Mouse (Mus musculus) cerebellum, postnatal 25 days (tissue): ENCODE data around the gene Ppm1h.
"Not testable (repeated sequence)": the region's sequence is repeated elsewhere in the genome, so short reads cannot be mapped to it uniquely, and the experiment has no call there.

Experiments
- DNase-seq, 2 experiments: peaks; one replicate each; pipeline ENCODE4 v3.0.0; 2021; ENCODE audit warnings: mixed read lengths in 2 of 2

Gene Ppm1h

DNA sequence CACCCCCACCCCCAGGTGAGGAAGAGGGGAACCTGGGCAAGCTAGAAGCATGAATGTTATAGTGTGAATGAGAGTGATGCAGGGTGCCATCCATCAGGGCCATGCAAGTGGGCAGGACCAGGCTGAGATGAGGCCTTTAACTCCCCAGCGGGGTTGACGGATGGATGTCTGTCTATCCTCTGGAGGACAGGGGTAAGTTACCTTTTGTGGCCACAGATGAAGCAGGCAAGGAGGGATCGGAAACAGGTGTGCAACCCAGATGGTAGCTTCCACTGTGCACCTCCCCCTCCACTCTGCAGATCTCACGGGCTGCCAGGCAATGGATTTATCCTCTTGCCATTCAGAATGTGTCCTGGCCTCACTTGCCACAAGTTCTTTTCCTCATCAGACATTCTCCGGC lies 222.8 kb downstream of the Ppm1h start:
- DNase-seq = peak; percentile 38 to 50

DNA sequence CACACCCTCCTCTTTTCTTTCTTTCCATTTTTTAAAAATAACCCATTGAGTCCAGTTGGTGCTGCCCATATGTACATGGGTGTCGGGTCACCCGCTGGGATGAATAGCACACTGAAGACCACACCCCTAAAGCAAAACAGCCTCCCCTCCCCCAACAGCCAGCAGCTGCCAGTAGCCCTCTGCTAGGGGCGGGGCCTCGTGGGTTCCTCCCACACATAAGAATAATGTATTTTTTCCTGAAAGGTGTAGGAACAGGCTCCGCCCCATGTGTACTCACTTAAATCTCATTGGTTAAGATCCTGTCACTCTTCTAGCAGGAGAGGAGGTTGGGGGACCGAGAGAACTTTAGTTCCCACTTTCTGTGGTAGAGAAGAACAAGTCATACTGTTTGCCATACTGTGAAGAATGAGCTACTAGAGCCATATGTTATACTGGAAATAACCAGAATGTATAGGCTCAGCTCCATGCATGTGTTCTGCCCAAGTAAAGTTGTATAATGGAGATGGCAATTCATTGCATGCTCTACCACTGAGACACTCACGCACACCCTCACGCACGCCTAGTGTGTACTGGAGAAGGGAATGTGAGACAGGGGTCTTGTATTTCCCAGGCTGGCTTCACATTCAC lies 231.0 kb downstream of the Ppm1h start:
- DNase-seq = no peak

DNA sequence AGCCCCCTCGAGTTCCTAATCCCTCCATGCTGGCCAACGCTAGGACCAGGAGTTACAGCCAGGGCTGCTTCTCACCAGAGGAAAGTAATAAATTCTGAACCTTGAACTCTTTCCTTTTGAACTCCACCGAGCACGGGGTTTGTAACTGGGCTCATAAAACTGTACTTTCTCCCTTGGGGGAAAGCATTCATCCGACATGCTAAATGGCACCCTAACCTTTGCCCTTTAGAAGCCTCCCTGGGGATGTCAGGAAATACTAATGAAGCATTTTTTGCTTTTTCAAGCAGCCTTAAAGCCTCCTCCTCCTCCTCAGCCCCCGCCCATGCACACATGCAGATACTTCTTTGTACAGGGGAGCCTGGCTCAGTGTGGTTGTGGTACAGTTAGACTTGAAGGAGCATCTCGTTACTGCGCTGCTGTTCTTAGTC lies 232.2 kb downstream of the Ppm1h start:
- peak in 1 of 2 experiments; percentile 3 for DNase-seq

DNA sequence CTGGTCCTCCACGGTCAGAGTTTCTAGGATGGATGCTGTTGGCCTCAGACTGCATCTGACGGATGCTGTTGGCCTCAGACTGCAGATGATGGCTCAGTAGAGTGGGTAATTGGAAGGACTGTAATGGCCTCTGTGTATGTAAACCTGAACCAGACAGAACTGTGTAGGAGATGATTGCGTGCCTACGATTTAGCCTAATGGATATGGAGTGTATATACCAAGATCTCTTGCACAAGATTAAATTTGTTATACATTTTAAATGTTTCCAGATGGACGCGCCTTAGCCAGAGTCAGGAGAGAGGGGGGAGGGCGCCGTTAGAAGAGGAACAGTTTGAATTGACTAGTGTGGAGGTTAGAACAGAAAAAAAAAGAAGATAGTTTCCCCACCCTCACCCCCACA lies 233.1 kb downstream of the Ppm1h start:
- DNase-seq = peak in 1 of 2 experiments; percentile 4

DNA sequence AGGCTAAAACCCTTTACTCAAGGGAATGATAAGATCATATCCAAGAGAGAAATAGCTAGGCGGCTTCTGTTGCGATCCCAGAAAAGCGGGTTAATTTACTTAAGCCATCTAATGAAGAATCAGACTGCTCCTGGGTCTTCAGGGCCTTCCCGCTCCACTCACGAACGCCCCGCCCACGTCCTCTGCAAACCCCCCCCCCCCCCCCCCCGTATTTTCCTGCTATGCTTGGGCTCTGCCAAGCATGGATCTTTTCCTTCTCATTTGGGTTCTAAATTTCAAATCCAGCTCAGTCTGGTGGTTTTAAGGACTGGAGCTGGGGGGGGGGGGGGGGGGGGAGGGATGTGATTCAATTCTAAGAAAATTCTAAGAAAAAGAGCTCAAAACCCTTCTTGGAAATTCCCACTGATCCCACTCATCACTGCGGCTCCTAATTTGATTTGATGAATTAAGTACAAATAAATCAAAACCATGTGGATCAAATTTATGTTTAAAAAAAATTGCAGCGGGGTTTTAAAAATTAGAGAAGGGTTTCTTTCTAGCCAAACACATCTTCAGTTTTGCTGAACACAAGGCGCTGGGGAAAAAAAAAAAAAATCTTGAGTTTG lies 233.6 kb downstream of the Ppm1h start:
- peak in 1 of 2 experiments; percentile 5 for DNase-seq

DNA sequence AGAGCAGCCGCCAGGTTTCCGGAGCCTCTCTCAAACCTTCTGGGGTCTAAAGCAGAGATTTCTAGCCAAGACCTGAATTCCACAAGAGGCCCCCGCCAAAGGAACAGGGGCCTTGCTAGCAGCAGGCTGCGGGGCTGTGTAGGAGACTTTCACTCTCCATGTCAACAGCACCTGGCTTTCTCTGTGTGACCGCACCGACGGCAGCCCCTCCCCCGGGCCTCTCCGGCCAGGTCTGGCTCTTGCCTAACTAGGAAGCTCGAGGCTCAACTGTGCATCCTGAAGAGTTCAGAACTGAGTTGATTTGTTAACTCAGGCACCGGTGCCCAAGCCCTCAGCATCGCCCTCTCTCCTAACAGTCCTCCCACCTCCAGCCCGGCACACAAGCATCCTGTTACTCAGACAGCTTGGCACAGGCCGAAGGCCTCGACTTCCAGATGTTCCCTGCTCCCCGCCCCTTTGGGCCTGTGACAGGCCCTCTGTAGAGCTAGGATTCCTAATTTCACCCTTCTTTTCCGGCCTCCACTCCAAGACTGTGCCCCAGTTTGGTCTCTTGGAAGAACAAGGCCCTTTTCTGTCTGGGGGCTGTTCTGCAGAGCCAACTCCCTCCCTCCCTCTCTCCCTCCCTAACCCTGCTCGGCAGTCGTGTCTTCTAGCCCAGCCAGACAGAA lies 234.3 kb downstream of the Ppm1h start:
- DNase-seq = peak; percentile 53 to 66

DNA sequence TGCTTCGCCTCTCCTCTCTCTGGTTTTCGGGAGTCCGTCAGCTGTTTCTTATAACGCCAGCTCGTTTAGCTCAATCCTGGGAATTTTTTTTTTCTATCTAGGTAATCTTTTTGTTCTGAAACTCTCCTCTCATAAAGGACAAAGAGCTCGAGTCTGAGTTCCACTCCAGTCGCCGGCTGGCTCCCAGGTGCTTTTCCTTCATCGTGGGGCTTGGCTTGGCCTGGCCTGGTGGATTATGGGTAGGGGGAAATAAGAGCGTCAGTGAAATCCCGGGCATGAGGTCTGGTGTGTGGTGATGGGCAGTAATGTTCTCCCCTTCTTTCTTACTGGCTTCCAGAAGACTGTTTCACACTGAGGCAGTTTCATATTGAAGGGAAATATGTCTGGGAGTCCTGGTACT lies 234.8 kb downstream of the Ppm1h start:
- no peak for DNase-seq

DNA sequence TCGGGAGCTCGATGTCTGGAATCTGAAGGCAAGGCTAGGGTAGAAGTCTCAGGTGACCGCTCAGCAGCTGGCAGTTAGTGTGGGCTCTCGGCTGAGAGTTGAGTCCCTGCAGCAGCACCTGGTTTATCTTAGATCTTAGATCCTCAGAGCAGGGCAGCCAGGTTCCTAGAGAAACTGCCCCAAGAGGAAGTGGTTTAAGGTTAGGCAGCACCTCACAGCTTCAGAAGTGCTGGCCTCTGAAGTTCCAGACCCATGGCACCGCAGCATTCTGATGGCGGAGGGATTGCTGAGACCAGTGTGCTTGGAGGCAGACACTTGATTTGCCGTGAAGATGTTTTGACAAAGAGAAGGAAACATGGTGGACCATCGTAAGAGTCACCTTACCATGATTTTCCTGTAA lies 237.3 kb downstream of the Ppm1h start:
- no peak for DNase-seq

DNA sequence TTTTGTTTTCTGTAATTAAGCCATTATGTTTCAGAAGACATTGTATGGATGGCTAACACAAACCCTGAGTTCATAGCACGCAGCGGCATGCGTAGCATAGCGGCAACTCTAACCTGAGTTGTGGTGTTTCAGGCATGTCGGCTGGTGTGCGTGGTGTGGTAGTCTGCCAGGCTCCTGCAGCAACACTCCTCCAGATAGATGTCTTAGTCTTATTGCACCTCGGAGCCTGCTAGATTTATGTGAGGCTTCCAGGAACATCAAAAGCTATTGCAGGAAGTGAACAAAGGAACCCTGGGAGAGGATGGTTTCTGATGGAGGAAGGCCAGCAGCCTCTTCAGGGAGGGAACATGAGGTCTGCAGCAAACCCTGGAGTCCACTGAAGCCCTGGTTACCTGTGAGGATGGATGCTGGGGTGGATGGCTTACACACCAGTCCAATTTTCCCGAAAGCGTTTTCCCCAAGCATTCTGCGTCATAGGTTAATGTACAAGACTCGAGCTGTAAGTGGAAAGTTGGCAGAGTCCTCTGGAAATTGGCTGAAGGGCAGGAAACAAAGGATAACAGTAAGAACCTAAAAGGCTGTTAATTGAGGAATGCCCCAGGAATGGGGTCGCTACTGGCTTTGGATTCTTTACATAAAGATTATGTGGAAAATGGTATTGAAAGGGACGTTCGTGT lies 239.2 kb downstream of the Ppm1h start:
- peak in 1 of 2 experiments; percentile 3 for DNase-seq

DNA sequence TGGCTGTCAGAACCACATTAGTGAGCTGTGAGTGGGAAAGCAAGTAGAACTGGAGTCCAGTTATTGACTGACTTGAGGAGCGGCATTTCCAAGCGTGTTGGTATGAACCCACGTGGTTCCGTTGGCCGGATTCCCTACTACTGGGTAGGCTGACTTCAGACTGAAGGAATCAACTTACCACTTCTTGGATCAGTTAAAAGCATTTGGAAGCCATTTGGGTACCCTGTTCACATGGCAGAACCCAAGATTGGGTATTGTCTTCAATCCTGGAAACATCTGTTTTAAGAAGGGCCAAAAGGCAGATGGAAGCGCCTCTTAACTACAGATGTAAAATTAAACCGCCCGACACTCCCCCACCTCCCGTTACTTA lies 239.7 kb downstream of the Ppm1h start:
- DNase-seq = peak in 1 of 2 experiments; percentile 3

DNA sequence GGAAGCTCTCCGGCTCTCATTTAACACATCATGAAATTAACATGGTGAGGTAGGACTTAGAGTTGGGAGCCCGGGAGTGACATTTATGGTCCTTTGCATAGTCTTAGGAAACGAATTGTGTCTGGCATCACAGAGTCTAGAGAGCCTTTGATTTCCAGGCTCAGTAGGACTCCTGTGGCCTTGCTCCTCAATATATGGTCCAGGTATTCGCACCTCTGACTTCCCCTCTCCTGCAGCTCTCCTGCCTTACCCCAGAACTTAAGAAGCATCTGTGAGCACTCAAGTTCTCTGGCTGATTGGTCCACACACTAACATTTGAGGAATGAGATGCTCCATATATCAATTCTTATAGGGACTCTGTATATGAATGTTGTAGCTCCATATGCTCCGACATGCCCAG lies 240.2 kb downstream of the Ppm1h start:
- peak in 1 of 2 experiments; percentile 3 for DNase-seq

DNA sequence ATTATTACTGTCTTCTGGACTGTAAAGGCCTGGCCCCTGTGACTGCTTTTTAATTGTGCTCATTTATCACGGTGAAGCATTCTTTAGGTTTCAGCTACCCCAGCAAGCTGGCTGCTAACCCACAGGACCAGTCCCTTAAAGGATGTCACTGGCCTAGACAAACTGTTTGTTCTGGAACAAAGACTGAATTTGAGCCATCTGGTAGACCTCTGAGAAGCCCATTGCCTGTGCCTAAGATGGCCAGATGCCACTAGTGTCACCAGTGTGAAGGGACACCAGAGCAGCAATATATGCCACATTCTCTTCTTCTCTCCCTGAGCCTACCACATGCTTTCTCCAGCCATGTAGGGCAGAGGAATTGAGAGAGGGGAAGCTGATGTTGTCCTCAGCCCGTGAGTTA lies 240.9 kb downstream of the Ppm1h start:
- peak; percentile 28 to 51 for DNase-seq

DNA sequence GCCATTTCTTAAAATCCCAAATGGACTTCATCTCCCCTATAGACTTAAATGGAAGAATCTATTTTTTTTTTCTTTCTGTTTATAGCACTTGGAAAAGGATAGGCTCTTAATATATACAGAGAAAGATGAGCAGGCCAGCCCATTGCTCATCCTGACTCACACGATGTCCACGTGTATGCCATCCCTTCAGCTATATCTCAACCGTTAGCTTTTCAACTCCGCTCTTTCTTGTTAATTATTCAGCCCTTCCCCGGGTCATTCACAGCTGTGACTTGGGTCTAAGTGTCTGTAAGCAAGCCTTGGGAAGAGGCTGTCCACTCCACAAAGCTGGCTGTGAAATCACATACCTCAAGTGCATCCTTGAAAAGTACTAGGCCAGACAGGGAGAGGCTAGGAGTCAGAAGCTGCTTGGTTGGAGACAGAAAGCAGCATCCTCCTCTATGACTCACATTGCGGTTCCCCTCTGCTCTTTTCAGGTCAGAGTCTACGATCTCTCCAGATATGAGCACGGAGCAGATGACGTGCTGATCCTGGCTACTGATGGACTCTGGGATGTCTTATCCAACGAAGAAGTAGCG lies 241.7 kb downstream of the Ppm1h start:
- no peak for DNase-seq

DNA sequence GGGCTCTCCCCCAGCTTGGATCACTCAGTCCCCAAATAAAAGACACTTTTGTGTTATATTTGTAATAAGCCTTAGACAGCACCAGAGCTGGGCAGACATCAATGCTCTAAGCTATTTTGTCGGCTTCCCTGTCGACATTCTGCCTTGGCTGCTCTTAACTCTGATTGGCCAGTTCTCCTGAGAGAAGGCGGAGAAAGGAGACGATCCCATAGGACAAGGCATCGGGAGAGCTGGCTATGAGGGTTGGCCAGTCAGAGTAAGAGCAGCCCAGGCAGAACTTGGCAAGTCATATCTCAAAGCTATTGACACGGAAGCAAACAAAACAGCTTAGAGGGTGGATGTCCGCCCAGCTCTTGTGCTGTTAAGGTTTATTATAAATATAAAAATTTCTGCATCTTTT lies 243.7 kb downstream of the Ppm1h start:
- DNase-seq = no peak

DNA sequence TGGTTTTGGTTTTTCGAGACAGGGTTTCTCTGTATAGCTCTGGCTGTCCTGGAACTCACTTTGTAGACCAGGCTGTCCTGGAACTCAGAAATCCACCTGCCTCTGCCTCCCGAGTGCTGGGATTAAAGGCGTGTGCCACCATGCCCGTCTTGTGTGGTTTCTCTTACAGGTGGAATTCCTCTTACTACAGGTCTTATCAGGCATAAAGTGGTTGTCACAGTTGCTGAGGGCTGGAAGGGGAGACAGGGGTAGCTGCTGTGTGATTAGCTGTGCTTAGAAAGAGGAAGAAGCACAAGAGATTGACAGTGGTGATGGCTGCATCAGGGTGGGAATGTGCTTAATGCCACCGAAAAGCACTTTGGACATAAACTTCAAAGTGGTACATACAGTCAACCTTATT lies 246.0 kb downstream of the Ppm1h start:
- not testable (repeated sequence) for DNase-seq

DNA sequence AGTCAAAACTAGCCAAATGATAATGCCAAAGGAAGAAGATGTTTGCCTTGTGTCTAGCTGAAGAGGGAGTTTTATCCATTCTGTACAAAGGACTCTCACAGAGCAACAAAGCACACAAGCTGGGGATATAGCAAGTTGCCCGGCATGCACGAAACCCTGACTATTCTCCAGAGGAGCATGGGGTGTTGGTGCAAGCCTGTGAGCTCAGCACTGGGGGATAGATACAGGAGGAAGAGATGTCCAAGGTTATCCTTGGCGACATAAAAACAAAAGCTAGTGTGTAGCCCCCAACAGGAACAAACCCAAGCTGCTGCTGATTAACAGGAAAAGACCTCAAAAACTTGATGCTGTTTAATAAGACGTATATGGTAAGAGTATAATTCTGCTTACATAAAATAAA lies 247.7 kb downstream of the Ppm1h start:
- DNase-seq = no peak

DNA sequence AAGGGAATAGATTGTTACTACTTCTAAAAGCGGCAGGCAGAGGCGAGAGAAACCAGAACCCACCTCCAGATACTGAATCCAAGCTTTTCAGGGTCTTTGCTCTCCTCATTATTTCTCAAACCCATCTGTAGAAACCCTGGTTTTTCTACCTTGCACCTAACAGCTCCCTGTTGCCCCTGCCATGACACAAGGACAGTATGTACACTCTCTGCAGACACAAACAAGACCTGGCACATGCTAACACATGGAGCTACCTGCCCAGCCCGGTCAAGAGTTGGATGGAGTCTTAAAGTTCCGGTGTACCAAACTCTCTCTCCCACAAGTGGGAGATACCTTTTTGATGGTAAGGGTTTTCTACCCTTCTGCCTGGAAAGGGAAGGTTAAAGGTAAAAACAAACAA lies 252.0 kb downstream of the Ppm1h start:
- no peak for DNase-seq

DNA sequence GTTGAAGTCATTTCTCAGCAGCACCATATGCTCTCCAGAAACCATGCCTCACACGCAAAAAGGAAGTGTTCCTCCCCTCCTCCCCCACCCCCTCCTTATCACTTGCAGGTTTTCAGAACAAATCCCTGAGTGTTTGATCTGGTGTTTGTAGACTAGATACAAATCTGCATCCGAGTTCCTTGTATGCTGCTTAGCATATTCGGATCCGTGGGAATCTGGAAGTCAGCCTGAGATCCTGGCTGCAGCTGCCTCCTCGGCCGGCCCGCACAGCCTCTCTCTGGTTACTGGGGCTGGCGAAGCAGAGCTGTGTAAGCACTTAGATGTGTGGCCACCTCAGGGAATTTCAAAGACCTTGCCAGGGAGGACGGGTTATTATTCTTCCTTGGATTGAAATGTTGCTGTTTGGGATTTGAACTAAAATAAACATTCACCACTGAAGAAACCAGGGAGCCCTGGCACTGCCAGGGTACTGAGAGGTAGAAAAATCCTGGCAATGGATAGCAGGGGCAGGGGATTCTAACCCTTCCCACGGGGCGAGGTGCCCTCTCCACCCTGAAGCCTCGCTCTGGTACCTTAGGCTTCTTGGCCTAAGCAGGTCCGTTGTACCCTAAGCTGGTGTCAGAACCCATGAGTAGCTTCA lies 252.8 kb downstream of the Ppm1h start:
- peak; percentile 70 to 79 for DNase-seq

DNA sequence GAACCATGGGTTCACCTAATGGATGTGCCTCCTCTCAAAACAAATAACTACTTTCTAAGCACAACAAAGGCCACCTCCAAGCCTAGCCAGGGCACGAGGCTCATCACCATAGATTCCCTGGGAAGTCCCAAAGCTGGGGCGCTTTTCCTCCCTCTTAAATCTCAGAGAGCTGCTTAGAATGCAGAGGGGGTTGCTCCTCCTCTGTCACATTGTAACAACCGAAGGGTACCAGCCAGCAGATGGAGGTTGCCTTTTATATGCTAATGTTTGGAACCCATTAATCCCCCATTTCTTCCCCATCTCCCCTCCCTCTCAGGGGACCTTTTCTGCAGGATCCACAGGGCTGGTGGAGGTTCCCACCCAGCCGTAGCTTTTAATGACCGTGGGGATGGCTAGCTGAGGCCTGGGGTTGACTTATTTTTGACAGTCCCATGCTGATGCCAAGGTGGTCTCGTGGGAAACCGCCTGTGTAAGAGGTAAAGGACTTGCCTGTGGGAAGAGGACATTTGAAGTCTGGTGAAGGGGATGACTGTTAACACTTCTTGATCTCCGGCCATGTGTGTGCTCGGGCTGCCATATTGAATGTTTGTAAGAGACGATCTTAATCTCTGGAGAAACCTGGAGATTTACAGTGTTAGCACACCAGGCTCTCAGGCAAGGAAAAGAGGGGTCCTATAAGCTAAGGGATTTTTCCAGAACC lies 253.4 kb downstream of the Ppm1h start:
- no peak for DNase-seq

DNA sequence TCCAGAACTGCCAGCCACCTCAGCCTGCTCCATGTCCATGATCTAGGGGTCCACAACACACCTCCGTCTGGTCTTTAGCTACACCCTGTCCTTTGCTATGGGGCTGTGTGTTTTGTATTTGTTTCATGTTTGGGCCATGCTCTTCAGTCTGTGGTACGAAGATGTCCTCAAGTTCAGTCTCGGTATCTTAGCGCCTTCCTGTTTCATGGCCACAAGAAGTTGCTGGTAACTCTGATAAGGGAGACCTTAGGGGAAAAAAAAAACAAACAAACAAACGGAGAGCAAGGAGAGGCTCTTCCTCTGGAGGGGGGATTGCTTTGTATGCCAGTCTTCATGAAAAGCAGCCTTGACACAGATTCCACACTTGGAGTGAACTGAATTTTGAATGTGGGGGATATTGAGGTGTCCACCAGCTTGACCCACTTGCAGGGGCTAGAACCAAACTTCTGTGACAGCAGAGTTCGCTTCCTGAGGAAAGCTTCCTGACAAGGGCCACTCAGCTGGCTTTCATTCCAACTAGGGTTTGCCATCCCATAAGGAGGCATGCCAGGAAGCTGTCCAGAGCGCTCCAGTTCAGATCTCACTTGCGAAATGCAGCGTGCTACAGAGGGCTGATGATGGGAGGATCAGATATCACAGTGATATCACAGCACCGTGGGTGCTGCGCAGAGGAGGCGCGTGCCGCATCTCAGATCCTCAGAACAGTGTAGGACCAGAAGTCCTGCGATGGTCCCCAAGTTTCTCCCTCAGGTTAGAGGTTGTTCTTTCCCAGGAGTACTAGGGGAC lies 254.7 kb downstream of the Ppm1h start:
- DNase-seq = no peak

DNA sequence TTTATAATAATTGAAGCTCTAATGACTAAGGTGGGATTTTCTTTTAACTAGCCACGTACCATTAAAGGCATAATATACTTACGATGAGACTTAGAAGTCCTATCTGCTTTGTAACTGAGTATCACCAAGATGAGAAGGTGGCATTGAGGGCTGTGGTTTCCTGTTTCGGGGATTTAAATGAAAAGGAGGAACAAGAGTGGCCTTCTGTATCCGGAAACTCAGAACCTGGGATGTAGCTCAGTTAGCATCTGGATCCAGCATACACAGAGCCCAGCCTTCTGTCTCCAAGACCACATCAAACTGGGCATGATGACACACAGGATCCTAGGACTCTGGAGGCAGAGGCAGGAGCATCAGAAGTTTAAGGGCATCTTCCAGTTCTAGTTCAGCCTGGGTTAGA lies 256.8 kb downstream of the Ppm1h start:
- not testable (repeated sequence) for DNase-seq
